Mouse (Mus musculus): ENCODE data around the gene Mn1.

GRCm38 (mm10) chr5:111434342-111434842 lies 17.2 kb downstream of the Mn1 start:
- TF ChIP-seq CTCF (IDR thresholded peaks at IDR 0.05; ENCODE audit: low read depth) (no peak), EP300 (optimal IDR thresholded peaks at IDR 0.05) (no peak)
